Mouse (Mus musculus) MEL (cell line): ENCODE results near the gene Dhcr24.

Experiments
- CTCF ChIP-seq, 3 experiments: IDR thresholded peaks in 2 of 3; conservative IDR thresholded peaks in 1 of 3; 2 replicates each; pipeline ENCODE4 v1.5.1; 2011 to 2012; ENCODE audit warnings: low read length in 3 of 3, low read depth in 2 of 3, mild to moderate bottlenecking in 2 of 3, improper control_type of control experiment in 1 of 3, inconsistent platforms in 1 of 3, mixed read lengths in 1 of 3, moderate library complexity in 1 of 3; ENCODE audit not compliant: control insufficient read depth in 1 of 3, insufficient read depth in 1 of 3, poor library complexity in 1 of 3, severe bottlenecking in 1 of 3
- E2F4 ChIP-seq: IDR thresholded peaks from 2 replicates; pipeline ENCODE4 v1.6.1; 2011; ENCODE audit warnings: low read depth, low read length, improper control_type of control experiment, borderline replicate concordance
- EP300 ChIP-seq, 2 experiments: IDR thresholded peaks; 2 replicates each; pipeline ENCODE4 v1.6.1; 2011; ENCODE audit warnings: improper control_type of control experiment in 2 of 2, low read length in 2 of 2, low read depth in 1 of 2, mild to moderate bottlenecking in 1 of 2
- GATA1 ChIP-seq: IDR thresholded peaks from 2 replicates; pipeline ENCODE4 v1.6.1; 2011; ENCODE audit warnings: low read depth, low read length, improper control_type of control experiment
- JUND ChIP-seq: IDR thresholded peaks from 2 replicates; pipeline ENCODE4 v1.6.1; 2011; ENCODE audit warnings: low read depth, mild to moderate bottlenecking, improper control_type of control experiment, low read length
- KAT2A ChIP-seq: conservative IDR thresholded peaks from 2 replicates; pipeline ENCODE4 v1.6.1; 2012; ENCODE audit warnings: low read depth, low read length, improper control_type of control experiment, inconsistent platforms
- MAZ ChIP-seq: IDR thresholded peaks from 2 replicates; pipeline ENCODE4 v1.6.1; 2012; ENCODE audit warnings: low read depth, mild to moderate bottlenecking, inconsistent platforms, low read length, improper control_type of control experiment
- NELFE ChIP-seq: IDR thresholded peaks from 2 replicates; pipeline ENCODE4 v1.6.1; 2011; ENCODE audit warnings: low read depth, low read length, improper control_type of control experiment
- POLR2A ChIP-seq, 2 experiments: IDR thresholded peaks; 2 replicates each; pipeline ENCODE4 v1.6.1; 2011 to 2012; ENCODE audit warnings: low read length in 2 of 2, mild to moderate bottlenecking in 2 of 2, control low read depth in 1 of 2, improper control_type of control experiment in 1 of 2, low read depth in 1 of 2, moderate library complexity in 1 of 2; ENCODE audit not compliant: control insufficient read depth in 1 of 2, insufficient read depth in 1 of 2, poor library complexity in 1 of 2
- SMC3 ChIP-seq: IDR thresholded peaks from 2 replicates; pipeline ENCODE4 v1.6.1; 2011; ENCODE audit warnings: low read depth, low read length, improper control_type of control experiment
- UBTF ChIP-seq: IDR thresholded peaks from 2 replicates; pipeline ENCODE4 v1.6.1; 2012; ENCODE audit warnings: low read depth, mild to moderate bottlenecking, inconsistent platforms, low read length, improper control_type of control experiment, moderate library complexity, borderline replicate concordance; ENCODE audit not compliant: insufficient read depth
- ZC3H11A ChIP-seq: IDR thresholded peaks from 2 replicates; pipeline ENCODE4 v1.6.1; 2012; ENCODE audit warnings: low read depth, mild to moderate bottlenecking, inconsistent platforms, low read length, improper control_type of control experiment
- ZKSCAN1 ChIP-seq: IDR thresholded peaks from 2 replicates; pipeline ENCODE4 v1.6.1; 2012; ENCODE audit warnings: low read depth, mild to moderate bottlenecking, inconsistent platforms, low read length, improper control_type of control experiment, moderate library complexity
- ZNF384 ChIP-seq: IDR thresholded peaks from 2 replicates; pipeline ENCODE4 v1.6.1; 2012; ENCODE audit warnings: low read depth, mild to moderate bottlenecking, inconsistent platforms, low read length, improper control_type of control experiment

- TF ChIP-seq POLR2A (IDR thresholded peaks at IDR 0.05; ENCODE audit: control insufficient read depth in 1 of 2, insufficient read depth in 1 of 2, low read depth in 1 of 2, low read length in 2 of 2, poor library complexity in 1 of 2) = no peak
- TF ChIP-seq GATA1 = no peak
- TF ChIP-seq UBTF = no peak
- no peak for TF ChIP-seq CTCF (IDR thresholded peaks at IDR 0.05 in 2 of 3, conservative IDR thresholded peaks at IDR 0.05 in 1 of 3; ENCODE audit: control insufficient read depth in 1 of 3, insufficient read depth in 1 of 3, low read depth in 2 of 3, low read length in 3 of 3, poor library complexity in 1 of 3, severe bottlenecking in 1 of 3)
- TF ChIP-seq ZC3H11A = no peak
- TF ChIP-seq EP300 (IDR thresholded peaks at IDR 0.05; ENCODE audit: low read depth in 1 of 2, low read length in 2 of 2) = no peak
- TF ChIP-seq ZKSCAN1 = no peak
- TF ChIP-seq MAZ = no peak
- TF ChIP-seq ZNF384 = no peak
- no peak for TF ChIP-seq KAT2A
- no peak for TF ChIP-seq E2F4
- no peak for TF ChIP-seq JUND
- TF ChIP-seq SMC3 = no peak
- no peak for TF ChIP-seq NELFE
Measured at GRCm38 (mm10) chr4:106575022-106575421, 14.2 kb downstream of the Dhcr24 start.
